Mouse (Mus musculus): ENCODE data around the gene Psg16. TPM values are rescaled to one million over a fixed set of nuclear protein-coding genes. Genes with fewer than 3 reads are reported as not detected.

Gene Psg16
- polyA plus RNA-seq, 1 experiment = not detected

DNA sequence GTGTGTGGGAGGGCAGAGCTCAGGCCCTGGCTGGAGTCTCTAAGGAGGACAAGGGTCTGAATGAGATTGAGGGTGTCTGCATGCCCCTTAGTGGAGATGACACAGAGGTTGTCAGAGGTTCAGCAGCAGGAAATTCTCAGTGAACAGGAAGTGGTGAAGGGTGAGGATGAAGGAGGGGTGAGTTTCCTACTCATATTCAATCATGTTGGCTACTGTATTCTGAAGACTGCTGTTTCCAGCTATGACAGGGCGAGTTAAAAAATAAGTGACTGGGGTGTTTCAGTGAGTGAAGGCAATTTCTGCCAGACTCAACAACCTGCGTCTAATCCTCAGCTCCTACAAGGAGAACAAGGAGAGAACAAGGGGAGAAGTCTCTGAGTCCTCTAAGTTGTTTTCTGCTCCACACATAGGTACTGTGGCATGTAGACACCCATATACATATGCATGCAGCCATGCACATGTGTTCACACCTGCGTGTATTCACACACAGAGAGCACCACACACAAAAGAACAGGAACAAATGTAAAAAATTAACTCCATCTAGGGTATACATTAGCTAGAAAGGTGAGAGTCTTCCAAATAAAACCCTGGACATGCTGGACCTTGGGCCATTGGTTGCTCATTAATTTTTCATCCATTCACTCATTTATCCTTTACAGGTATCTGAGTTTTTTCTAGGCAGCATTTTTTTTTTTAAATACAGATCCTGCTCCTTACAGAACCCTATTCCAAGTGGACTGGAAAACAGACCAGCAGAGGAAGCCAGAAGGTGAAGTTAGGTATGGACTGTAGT lies 83.2 kb downstream of the Psg16 start:
- H3K9me3 ChIP-seq (ENCODE audit: control insufficient read depth, low read length) = no peaks in the 10 kb centered on the region; the same call in 1 of the 2 replicates
- H3K4me1 ChIP-seq (ENCODE audit: control insufficient read depth) = no peaks in the 10 kb centered on the region
- no peak overlapping the region for H3K4me3 ChIP-seq (replicated peaks)
- no peaks in the 10 kb centered on the region for H3K27me3 ChIP-seq (ENCODE audit: control insufficient read depth)
- TF ChIP-seq TAL1 (IDR thresholded peaks at IDR 0.05; ENCODE audit: low read length) = no peak
- TF ChIP-seq GATA1 (IDR thresholded peaks at IDR 0.05; ENCODE audit: low read length) = no peak
- no peaks in the 10 kb centered on the region for H3K36me3 ChIP-seq (ENCODE audit: control insufficient read depth)

DNA sequence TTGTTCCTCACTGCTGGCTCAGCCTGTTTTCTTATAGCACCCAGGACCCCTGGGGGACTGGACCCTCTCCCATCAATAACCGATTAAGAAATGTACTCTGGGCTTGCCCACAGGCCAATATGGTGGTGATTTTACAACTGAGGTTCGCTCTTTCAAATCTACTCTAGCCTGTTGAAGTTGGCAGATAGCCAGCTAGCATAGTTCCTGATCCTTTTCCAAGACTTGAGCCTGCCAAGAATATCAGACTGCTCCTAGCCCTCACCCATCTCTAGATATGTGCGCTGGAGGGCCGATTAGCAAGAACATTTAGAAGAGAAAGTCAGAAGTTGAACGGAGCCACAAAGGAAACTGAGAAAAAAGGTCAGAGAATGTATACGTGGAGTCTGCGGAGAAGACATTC lies 85.2 kb downstream of the Psg16 start:
- Histone ChIP-seq H3K36me3 (ENCODE audit: control insufficient read depth) (no peaks in the 10 kb centered on the region), H3K4me3 (replicated peaks) (no peak overlapping the region), H3K9me3 (ENCODE audit: control insufficient read depth, low read length) (no peaks in the 10 kb centered on the region; the same call in 1 of the 2 replicates), H3K4me1 (ENCODE audit: control insufficient read depth) (no peaks in the 10 kb centered on the region), H3K27me3 (ENCODE audit: control insufficient read depth) (no peaks in the 10 kb centered on the region)
- TF ChIP-seq TAL1 (IDR thresholded peaks at IDR 0.05; ENCODE audit: low read length) (no peak), GATA1 (IDR thresholded peaks at IDR 0.05; ENCODE audit: low read length) (no peak)

DNA sequence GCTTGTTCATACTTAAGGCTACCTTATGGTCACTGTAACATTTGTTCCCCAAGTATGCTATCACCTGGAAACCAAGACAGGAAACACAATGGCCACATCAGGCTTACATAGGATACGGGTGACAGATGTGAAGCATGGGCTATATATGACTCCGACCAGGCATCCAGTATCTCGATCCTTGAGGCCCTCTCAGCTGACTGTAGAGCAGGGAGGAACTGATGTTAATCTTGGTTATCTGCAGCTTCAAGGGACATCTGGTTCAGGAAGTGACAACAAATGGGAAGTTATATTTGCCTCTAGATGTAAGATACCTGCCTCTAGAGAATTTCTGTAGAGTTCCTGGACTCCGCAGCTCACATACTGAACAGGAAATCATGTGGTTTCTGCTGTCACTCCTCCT lies 98.0 kb downstream of the Psg16 start:
- Histone ChIP-seq H3K9me3 (ENCODE audit: control insufficient read depth, low read length) (peaks cover 2% of the 10 kb centered on the region; the same call in 1 of the 2 replicates), H3K4me1 (ENCODE audit: control insufficient read depth) (no peaks in the 10 kb centered on the region), H3K4me3 (replicated peaks) (no peak overlapping the region), H3K27me3 (ENCODE audit: control insufficient read depth) (no peaks in the 10 kb centered on the region), H3K36me3 (ENCODE audit: control insufficient read depth) (no peaks in the 10 kb centered on the region)
- TF ChIP-seq TAL1 (IDR thresholded peaks at IDR 0.05; ENCODE audit: low read length) = no peak
- no peak for TF ChIP-seq GATA1 (IDR thresholded peaks at IDR 0.05; ENCODE audit: low read length)

Other genes starting within 250 kb of the Psg16 start
- gene Prkd2, start 231.1 kb upstream of the Psg16 start, polyA plus RNA-seq (2012) = 0.61 and 0.66 TPM in 2 replicates
- 0.02 TPM in 2 replicates for gene Dact3, start 198.7 kb upstream of the Psg16 start, polyA plus RNA-seq (2012)
- gene Gng8, start 182.3 kb upstream of the Psg16 start, polyA plus RNA-seq (2012) = not detected in 2 replicates
- 0.01 and 0.04 TPM in 2 replicates for gene Ptgir, start 167.6 kb upstream of the Psg16 start, polyA plus RNA-seq (2012)
- 185 and 208 TPM in 2 replicates for gene Calm3, start 149.9 kb upstream of the Psg16 start, polyA plus RNA-seq (2012)
- gene Pnmal2, start 129.4 kb upstream of the Psg16 start, polyA plus RNA-seq (2012) = 0.02 TPM in 1 of 2 replicates, not detected in the other
- not detected in 2 replicates for gene Pnmal1, start 114.4 kb upstream of the Psg16 start, polyA plus RNA-seq (2012)
- gene Gm42372, start 91.0 kb upstream of the Psg16 start, polyA plus RNA-seq (2012) = not detected in 2 replicates
- gene Ccdc8, start 81.3 kb upstream of the Psg16 start, polyA plus RNA-seq (2012) = 0.05 and 0.08 TPM in 2 replicates
- gene Ppp5c, start 46.1 kb upstream of the Psg16 start, polyA plus RNA-seq (2012) = 7.3 and 7.7 TPM in 2 replicates
- 7.8 and 8.0 TPM in 2 replicates for gene Hif3a, start 11.6 kb upstream of the Psg16 start, polyA plus RNA-seq (2012)
- gene Ceacam3, start 76.2 kb downstream of the Psg16 start, polyA plus RNA-seq (2012) = not detected in 2 replicates
- gene Psg29, start 129.4 kb downstream of the Psg16 start, polyA plus RNA-seq (2012) = not detected in 2 replicates